Mouse (Mus musculus) right cerebral cortex, postnatal 25 days (tissue): ENCODE data around the gene Rgl1.
"Not testable (repeated sequence)": the region's sequence is repeated elsewhere in the genome, so short reads cannot be mapped to it uniquely, and the experiment has no call there.

Source experiments
- DNase-seq: peaks from one replicate; pipeline ENCODE4 v3.0.0; 2022

Rgl1 gene

DNA sequence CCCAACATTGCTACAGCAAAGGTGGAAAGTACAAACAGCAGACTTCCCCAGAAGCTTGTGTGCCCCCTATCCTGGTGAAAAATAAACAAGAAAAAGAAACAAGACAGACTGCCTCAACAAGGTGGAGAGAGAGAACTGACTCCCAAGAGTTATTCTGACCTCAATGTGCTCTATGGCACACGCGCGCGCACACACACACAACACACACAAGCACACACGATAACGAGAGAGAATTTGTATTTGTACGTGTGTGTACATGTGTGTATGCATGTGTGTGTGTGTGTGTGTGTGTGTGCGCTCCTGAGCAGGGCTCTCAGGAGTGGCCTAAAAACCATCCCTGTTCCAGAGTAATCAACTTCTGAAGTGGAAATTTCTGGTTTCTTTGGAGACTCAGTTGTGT, 18.5 kb upstream of the Rgl1 start:
- no peak for DNase-seq

DNA sequence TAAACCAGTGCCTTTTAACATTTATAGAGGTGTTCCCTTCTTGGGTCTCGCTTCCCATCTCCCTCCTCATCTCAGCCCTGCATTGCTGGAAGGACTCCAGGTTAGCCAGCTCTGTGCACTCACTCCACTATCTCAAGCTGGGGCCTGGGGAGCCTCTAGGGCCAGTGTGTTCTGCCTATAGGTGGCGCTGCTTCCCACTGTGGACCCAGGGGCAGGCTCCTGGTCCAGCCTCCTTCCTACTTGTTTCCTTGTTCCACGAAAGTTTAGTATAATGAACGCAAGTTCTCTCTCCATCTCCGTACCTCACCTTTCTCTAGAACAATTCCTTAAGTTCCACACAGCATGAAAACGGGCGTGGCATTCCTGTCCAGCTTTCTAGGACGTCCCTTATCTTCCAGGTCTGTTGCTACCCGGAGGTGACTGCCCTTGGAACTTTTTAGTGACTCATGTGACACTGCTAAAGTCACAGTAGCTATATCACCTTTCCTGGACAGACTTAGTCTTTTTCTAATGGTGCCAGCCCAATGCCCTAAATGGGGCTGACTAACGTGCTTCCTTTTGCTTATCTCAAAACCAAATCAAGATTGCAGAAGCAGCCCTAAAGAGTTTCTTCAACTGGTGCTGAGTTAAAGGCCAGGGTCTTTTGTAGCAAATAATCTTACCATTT, 13.1 kb upstream of the Rgl1 start:
- DNase-seq = peak; percentile 42

DNA sequence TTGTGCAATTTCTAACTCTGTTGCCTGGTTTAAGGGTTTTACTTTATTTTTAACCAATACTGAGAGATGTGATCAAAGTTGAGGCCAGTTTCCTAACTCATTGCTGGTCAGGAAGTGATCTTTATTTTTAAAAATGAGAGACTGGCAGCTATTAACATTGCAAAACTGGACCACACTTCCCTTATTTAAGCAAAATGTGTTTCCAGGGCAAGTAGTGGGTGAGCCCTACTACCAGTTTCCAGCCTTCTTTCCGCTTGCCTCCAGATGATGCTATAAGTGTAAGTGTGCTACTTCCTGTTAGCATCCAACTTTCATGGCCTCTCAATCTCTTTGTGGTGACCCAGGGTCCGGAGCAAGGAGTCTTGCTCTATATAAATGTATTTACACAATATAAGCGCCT, 8.4 kb upstream of the Rgl1 start:
- not testable (repeated sequence) for DNase-seq

DNA sequence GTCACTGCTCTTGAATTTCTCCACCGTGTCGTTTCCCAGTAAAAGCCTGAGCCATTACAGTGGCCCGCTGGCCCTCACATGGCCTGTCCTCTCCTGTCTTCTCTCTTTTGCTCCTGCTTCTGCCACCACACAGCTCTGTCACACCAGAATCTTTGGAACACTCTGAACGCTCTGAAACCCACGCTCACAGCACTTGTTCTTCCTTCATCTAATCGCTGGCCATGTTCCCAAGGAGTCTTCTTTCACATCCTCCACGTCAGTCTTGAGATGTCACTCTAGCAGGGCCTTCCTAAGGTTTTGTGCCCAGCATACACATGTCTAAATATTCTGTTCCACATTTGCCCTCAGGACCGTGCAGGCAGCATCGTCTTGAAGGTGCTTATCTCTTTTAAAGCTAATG, 4.9 kb upstream of the Rgl1 start:
- DNase-seq = no peak

GRCm38 (mm10) chr1:152767749-152768488, 1.8 kb upstream of the Rgl1 start:
- peak; percentile 70 for DNase-seq

- DNase-seq = no peak
Observed at GRCm38 (mm10) chr1:152766804-152767748, 925 bp upstream of the Rgl1 start.

- DNase-seq = no peak
Observed at GRCm38 (mm10) chr1:152761791-152762190, 4.4 kb downstream of the Rgl1 start.

GRCm38 (mm10) chr1:152750312-152750965, 15.7 kb downstream of the Rgl1 start, which contains the start of gene Apobec4:
Gene Apobec4, plus strand, starts transcription at chr1:152750551.
- DNase-seq = peak; percentile 43

- no peak for DNase-seq
Observed at GRCm38 (mm10) chr1:152749276-152749675, 16.9 kb downstream of the Rgl1 start.

DNA sequence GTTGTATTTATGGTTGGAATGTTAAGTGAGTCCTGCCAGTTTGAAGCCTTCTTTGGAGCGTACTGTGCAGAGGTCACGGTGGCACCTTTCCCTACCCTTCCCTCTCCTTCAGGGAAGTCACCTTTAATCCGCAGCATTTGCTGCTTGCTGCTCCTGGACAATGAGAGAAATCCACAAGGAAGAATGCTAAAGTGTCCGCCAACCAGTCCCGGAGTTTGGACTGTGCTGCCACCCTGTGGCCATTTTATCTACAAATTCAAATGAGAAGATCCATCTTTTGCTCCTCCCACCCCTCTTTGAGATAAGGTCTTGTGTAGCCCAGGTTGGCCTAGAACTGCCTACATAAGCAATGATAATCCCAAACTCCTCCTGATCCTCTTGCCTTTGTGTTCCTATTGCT, 19.7 kb downstream of the Rgl1 start:
- DNase-seq = peak; percentile 75

DNA sequence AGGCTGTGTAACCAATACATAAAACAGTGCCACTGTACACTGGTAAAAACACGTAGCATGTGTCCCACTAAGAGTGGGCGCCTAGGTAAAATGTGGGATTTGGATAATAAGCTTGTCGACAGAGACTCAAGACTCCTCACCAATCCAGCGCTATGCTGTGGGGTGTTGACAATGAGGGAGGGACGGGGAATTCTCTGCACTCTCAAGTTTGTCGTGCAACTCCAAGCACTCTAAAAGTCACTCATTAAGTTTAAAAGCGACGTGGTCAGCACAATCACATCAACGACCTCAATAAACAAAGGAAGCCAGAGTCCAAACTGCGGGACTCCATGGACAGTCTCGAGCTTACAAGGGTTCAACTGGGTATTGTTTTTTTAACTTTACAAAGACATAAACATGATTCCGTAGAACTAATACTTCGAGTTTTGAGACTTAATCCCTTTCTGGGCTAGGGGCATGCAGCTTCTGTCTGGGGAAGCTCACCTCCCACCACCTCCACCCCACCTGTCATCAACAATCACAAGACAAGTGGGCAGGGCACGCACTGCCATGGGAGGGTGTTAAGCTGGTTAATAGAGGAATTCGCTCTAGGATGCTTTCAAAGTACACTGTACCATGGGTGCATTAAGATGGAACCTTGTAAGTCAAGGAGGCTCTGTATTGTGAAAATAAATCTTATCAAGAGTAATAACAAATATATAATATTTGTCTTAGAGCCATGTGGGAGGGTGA, 22.9 kb downstream of the Rgl1 start:
- DNase-seq = no peak

GRCm38 (mm10) chr1:152739374-152739773, 26.8 kb downstream of the Rgl1 start:
- DNase-seq = no peak

DNA sequence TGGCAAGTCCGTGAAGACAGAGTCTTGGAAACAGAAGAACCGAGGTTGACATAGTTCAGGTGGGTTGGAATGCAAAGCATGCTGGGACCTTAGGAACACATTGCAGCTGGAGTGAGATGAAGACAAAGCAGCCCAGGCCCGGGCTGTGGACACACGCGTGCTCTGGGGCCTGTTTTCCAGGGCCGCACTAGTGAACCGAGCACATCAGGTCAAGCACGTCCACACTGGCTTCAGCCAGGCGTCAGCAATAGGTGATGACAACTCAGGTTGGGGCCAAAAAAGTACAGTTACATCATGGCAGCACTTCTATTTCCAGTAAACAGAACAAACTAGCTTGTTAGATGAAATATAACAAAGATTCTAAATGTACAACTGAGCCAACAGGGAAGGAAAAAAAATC, 27.4 kb downstream of the Rgl1 start:
- DNase-seq = no peak

DNA sequence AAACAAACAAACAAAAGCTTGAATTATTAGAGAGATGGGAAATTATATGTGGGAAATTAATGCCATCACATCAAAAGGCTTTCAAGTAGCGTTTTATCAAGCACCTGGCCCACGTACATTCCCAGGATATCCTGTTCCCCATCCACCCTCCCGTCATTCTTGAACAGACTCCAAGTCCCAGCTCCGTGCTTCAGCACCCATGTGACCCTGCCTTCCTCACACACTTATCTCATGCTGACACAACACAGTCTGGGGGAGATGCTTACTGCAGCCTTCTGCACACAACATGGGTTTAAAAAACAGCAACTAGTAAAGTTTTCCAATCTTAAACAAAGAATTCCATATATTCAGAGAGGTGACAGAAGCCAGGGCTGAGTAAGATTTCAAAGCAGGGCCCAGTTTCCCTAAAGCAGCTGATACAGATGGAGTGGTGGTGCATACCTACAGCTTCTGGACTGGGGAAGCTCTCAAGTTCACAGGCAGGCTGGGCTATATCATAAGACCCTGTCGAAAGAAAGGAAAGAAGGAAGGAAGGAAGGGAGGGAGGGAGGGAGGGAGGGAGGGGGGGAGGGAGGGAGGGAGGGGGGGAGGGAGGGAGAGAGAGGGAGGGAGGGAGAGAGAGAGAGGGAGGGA, 38.4 kb downstream of the Rgl1 start:
- DNase-seq = no peak

GRCm38 (mm10) chr1:152726095-152726494, 40.1 kb downstream of the Rgl1 start:
- no peak for DNase-seq

DNA sequence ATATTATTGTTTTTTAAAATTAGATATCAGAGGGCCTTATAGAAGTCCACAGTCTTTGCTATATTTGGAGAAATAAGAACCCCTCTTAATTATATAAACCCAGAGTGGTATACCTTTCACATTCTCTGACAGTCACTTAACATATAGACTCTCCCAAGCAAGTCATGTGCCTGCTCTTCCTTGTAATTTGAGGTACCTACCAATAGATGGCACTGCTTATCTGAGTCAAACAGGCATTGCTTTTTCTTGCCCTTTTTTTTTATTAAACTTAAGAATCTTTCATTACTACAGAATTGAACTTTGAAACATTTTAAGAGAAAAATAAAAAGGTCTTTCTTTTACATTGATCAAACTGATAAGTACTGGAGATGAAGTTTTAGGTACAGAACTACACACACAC, 41.9 kb downstream of the Rgl1 start:
- DNase-seq = no peak

DNA sequence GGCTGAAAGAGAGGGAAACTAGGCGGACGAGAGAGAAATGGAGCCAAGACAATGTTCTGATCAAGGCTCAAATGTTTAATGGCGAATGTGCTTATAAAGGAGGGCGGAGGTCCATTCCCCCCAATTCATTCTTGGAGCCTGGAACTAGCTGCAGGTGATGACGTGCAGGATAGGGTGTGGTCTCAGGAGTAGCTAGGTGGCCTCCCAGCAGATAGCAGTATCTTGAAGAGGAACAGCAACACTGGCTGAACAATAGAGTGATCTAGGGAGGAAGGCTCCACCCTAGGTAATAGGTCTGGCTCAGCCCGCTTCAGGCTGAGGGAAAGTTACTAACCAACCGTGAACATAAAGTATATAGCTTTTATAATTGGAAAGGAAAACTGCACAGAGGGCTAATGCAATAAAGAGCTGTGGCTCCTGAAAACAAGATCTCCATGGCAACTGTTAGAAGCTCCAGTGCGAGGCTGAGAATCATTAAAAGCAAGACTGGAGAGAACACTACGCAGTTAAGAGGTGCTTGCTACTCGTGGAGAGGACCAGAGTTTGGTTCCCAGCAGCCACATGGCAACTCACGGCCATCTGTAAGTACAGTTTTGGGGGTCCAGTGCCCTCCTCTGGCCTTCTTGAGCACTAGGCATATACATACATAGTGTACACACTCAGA, 44.5 kb downstream of the Rgl1 start:
- DNase-seq = no peak

GRCm38 (mm10) chr1:152720969-152721368, 45.2 kb downstream of the Rgl1 start:
- DNase-seq = no peak

DNA sequence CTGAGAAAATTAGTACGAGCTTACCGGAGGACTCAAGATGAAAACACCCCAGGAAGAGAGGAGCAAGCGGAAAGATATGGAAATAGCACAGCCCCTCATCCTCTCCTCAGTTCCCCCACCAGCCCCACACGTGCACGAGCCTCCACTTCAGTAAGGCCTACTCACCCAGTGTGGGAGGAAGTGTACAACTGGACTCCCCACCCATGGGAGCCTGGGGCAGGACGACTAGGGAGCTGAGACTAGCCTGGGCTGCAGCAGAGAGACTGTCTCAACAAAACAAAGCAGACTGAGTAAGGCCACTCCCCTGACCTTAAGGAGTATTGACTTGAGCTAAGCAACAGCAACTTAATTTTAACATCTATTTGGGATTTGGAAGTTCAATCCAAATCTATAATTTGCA, 48.0 kb downstream of the Rgl1 start:
- no peak for DNase-seq

- no peak for DNase-seq
Observed at GRCm38 (mm10) chr1:152717329-152717728, 48.8 kb downstream of the Rgl1 start.

GRCm38 (mm10) chr1:152714405-152714804, 51.7 kb downstream of the Rgl1 start:
- no peak for DNase-seq
